Mouse (Mus musculus): Measurements from ENCODE around the gene Akr1c19. TPM values are rescaled to one million over a fixed set of nuclear protein-coding genes. Genes with fewer than 3 reads are reported as not detected.

Gene Akr1c19
- total RNA-seq, 2 experiments from 2014 or later = 2.2 to 2.5 TPM

- DNase-seq = no peak
Measured at GRCm38 (mm10) chr13:4270860-4271259, 42.4 kb downstream of the Akr1c19 start.

- DNase-seq = no peak
Measured at GRCm38 (mm10) chr13:4277526-4277925, 49.0 kb downstream of the Akr1c19 start.

- no peak for DNase-seq
Measured at GRCm38 (mm10) chr13:4279284-4279683, 50.8 kb downstream of the Akr1c19 start, which contains the start of gene Akr1c12. TSS of gene Akr1c12 (minus strand) at chr13:4279433.

GRCm38 (mm10) chr13:4281471-4282412, 53.2 kb downstream of the Akr1c19 start:
- peak; percentile 58 for DNase-seq

- DNase-seq = no peak
Measured at GRCm38 (mm10) chr13:4296991-4297390, 68.5 kb downstream of the Akr1c19 start.

Other genes with a start within 250 kb of the Akr1c19 start
- 10 to 100 TPM; 18.1 to 35.3 TPM for gene Akr1c14, start 179.7 kb upstream of the Akr1c19 start, total RNA-seq (2021)
- 100 to 1,000 TPM; 382 to 409 TPM for gene Akr1c18, start 78.0 kb upstream of the Akr1c19 start, total RNA-seq (2021)
- gene Akr1c13, start 37.5 kb upstream of the Akr1c19 start, total RNA-seq (2021) = 10 to 100 TPM; 25.0 to 25.8 TPM
- 1 to 10 TPM; 3.4 to 5.3 TPM for gene Akr1c12, start 50.7 kb downstream of the Akr1c19 start, total RNA-seq (2021)
- 10 to 100 TPM; 29.4 to 53.8 TPM for gene Akr1c6, start 205.6 kb downstream of the Akr1c19 start, total RNA-seq (2021)

Data from adrenal gland, postnatal 10 days (tissue).